Mouse (Mus musculus) cerebellum, adult 9-10 months (tissue): ENCODE data around the gene Psmd11.

Experiments
- DNase-seq: peaks from one replicate; pipeline ENCODE4 v3.0.0; 2022

The Psmd11 gene

GRCm38 (mm10) chr11:80507791-80508190 lies 79.4 kb downstream of the Psmd11 start:
- no peak for DNase-seq

- DNase-seq: no peak
Observed at GRCm38 (mm10) chr11:80508361-80509175, 80.2 kb downstream of the Psmd11 start.

GRCm38 (mm10) chr11:80509176-80509506 lies 80.7 kb downstream of the Psmd11 start:
- DNase-seq: no peak

GRCm38 (mm10) chr11:80510124-80510523 lies 81.7 kb downstream of the Psmd11 start:
- no peak for DNase-seq

- DNase-seq: no peak
Observed at GRCm38 (mm10) chr11:80512313-80513056, 84.1 kb downstream of the Psmd11 start.

GRCm38 (mm10) chr11:80513796-80514195 lies 85.4 kb downstream of the Psmd11 start:
- DNase-seq: no peak

GRCm38 (mm10) chr11:80515346-80515745 lies 86.9 kb downstream of the Psmd11 start:
- DNase-seq: no peak

- no peak for DNase-seq
Observed at GRCm38 (mm10) chr11:80515895-80516294, 87.5 kb downstream of the Psmd11 start.

GRCm38 (mm10) chr11:80518421-80519367 lies 90.3 kb downstream of the Psmd11 start:
- peak; percentile 35 for DNase-seq

GRCm38 (mm10) chr11:80521148-80521547 lies 92.7 kb downstream of the Psmd11 start:
- no peak for DNase-seq
